Comparison of ENCODE assay signal across 18 mouse cellular contexts in the genomic region with DNA sequence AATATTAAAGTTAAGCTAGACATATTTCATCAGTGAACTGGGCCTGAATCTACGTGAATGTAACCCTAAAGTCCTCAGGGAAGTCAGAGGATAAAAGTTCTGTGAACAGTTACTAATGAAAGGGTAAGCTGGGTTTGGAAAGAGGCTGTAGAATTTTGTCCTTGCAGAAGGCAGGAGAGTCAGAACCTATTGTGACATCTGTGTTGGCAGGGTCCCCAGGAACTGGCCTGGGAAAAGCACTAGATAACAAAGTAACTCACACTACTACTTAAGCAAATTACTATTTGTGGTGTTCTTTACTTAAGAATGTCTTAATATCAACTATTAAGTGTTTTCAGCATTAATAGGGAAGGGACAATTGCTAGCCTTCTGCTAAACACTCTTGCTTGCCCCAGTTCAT.
DNase-seq lines count a peak whose midpoint lies in the region; ATAC-seq lines count a peak whose summit lies in the region.
"Had no signal": no experiment of that assay in that cellular context is flagged by ENCODE, and none has a peak within 500 bp of the region (broad histone marks: within the 10 kb centered on the region; RNA-seq: fewer than 3 reads in every experiment).

No protein-coding gene starts in this region.

- no peak for ATAC-seq in megakaryocyte, adult 5-6 weeks (ENCODE audit: poor library complexity, severe bottlenecking)
- ATAC-seq: CD4-positive, CD25-positive, alpha-beta regulatory T cell, adult 4 months; forebrain, postnatal 0 days; inflammation-experienced regulatory T-cells, adult 6 months had no signal

- DNase-seq in heart, adult 18-20 months = peak; percentile 49 to 51
- no peak for DNase-seq in heart, postnatal 4 days
- peak; percentile 57 for DNase-seq in adipocyte (ENCODE audit: low spot score)
- peak; percentile 31 for DNase-seq in adrenal gland, postnatal 25 days
- DNase-seq in heart, postnatal 10 days = peak; percentile 2 to 7
- no peak for DNase-seq in spleen, adult 18-20 months
- DNase-seq in retina, postnatal 1 day = no peak
- DNase-seq: cerebellum, adult 9-10 months; gastrocnemius, postnatal 36 days; kidney, adult 2 months; liver, embryonic 13.5 days; lung, embryonic 14.5 days; lung, postnatal 36 days; thymus, postnatal 36 days had no signal

- intact Hi-C loops in heart, postnatal 10 days (cut with DNase I) = no loop called here

Comparison
In these comparisons a context has a peak if more than half of its experiments do, and no peak if none do; other contexts are left out.
1. DNase-seq: peak in heart, adult 18-20 months (2 of 2), adipocyte (single experiment), adrenal gland, postnatal 25 days (single experiment) and heart, postnatal 10 days (2 of 2); none in heart, postnatal 4 days (single experiment), spleen, adult 18-20 months (0 of 2) and retina, postnatal 1 day (single experiment).